Mouse (Mus musculus) urinary bladder, adult 18-20 months (tissue): ENCODE results near the gene Ihh.
A peak's percentile ranks its signal among the peaks of the same experiment; 100 is the strongest.

Source experiments
- DNase-seq, 2 experiments: peaks; one replicate each; pipeline ENCODE4 v3.0.0; 2022; ENCODE audit warnings: low spot score in 2 of 2, mixed read lengths in 2 of 2

Gene Ihh

DNA sequence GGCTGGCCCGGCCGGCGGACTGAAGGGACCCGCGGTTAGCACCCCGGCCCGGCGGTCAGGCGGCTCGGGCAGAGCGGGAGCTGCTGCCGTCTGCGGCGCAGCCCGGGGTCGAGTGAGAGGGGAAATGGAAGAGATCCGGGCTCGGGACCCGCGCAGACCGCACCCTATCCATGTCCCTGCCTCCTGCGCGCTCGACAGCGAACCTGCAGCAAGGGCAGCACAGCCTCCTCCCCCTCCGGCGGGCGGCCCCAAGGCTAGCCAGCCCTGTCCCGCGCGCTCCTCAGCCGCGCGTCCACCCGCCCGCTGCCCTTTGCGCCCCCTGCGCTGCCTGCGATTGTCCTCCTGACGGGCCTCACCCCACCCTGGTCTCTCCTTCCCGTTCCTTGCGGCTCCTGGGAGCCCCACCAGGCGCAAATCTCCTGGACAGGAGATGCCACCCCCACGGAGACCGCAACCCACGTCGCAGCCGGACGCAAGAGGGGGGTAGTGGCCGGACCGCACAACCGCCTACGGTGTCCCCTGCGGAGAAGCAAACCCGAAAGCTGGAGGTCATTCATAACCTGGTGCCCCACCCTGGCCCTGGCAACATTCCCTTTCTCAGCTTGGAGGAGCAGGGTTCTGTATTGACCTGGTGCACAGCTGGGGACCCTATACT is at the start of gene Ihh:
Gene Ihh (minus strand): TSS at position 117 of the 655 bp plus-strand sequence.
- no peak for DNase-seq

DNA sequence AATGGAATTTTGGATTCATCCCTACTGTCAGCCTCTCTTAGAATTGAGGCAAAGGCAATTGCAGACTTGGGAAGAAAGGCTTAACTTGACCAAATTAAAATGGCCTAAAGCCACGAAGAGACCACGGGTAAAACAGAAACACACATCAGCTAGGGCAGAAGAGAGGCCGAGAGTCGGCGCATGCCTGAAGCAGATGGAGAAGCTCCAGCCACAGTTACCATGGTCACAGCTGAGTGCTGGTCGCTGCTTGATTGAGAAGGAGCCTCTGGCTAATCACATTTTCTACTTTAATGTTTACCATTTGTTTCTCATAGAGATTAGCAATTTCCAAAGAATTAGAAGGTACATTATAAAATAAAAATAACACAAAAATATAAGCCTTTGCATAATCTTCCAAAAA is 49.7 kb upstream of the Ihh start:
- no peak for DNase-seq

DNA sequence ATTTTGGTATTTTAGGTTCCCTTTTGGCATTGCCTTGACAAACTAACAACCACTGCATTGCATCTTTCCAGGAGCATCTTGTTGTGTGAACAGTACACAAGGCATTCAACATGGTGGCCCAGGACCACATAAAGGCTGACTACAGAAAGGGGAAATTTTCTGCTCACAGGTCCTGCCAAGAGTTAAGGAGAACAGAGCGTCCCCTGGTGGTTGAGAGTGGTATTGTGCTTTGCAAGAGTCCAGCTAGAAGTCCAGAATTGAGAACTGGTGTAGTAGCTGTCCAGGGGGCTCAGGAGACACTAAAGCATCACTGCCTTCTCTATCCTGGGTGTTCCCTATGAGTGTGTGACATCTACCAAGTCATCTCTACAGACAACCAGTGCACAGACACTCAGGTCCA is 49.0 kb upstream of the Ihh start:
- DNase-seq, result peak; percentile 16 to 34

DNA sequence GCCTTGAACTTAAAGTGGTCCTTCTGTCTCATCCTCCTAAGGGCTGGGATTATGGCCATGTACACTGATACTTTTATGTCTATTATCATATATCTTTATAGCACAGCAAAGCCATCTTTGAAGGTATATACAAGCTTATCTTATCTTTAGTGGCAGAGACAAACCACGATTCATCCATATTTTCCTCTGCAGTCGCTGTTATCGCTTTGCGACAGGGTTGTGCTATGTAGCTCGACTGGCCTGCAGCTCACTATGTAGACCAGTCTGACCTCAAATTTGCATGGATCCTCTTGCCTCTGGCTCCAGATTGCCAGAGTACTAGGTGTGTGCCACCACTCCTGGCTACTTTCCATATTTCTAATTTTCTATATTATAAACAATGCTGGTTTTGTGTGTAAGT is 47.7 kb upstream of the Ihh start:
- no peak for DNase-seq

DNA sequence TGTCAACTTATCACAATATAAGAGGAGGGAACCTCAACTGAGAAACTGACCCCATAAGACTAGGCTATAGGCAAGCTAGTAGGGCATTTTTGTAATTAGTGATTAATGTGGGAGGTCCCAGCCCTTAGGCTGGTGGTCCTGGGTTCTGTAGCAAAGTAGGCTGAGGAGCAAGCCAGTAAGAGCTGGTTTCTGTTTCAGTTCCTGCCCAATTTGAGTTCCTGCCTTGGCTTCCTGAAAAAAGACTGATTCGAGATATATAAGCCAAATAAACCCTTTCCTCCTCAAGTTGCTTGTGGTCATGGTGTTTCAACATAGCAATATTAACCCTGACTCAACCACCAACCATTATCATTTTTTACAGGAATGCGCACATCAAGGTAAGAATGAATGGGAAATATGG is 45.8 kb upstream of the Ihh start:
- DNase-seq, result no peak

DNA sequence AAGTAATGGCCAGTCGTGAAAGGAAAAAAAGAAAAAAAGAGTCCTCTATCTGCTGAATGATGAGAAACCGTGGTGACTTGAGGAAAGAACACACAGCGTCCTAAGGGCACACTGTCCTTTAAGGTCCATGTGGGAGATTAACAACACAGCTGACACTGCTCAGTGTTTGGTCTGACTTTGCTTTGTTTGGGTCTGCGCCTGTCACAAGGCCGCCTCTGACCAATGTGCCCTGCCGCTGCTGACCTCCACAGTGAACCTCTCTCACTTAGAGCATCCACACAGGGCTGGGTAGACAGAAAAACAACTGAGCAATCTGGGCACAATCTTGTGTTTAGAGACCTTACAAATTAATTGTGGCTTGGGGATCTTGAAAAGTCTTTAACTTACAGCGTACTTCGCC is 25.5 kb upstream of the Ihh start:
- DNase-seq, result no peak

DNA sequence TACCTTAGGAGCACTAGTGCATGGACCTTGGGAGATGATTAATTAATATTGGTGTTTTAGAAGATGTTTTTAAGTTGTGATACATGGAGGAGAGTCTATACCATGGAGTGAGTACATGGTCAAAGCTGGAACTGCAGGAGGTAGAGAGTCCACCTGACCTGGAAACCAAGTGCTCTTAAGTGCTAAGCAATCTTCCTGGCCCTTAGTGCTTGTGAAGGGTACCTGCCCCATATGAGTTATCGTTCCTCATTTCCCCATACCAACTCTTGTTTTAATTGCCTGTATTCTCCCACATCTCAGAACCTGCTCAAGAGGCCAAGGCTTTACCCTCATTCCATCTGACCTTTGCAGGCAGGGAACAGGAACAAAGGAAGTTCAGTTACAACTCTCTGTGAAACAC is 24.5 kb upstream of the Ihh start:
- DNase-seq, result no peak

DNA sequence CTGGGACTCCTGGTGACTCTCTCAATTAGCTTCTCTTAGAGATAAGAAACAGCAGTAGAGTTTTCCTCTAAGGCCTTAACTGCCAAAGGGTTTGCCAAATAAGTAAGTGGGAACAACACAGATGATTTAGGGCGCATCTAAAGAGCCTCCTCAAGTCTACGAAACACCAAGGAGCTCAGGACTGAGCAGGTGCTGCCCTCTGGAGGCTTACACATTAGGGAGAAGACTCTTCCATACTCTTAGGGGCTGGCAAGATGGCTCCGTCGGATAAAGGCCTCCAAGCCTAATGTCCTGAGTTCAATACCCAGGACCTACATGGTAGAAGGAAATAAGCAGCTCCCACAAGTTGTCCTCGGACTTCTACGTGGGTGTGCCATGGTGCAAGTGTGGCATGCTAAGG is 22.1 kb upstream of the Ihh start:
- no peak for DNase-seq

DNA sequence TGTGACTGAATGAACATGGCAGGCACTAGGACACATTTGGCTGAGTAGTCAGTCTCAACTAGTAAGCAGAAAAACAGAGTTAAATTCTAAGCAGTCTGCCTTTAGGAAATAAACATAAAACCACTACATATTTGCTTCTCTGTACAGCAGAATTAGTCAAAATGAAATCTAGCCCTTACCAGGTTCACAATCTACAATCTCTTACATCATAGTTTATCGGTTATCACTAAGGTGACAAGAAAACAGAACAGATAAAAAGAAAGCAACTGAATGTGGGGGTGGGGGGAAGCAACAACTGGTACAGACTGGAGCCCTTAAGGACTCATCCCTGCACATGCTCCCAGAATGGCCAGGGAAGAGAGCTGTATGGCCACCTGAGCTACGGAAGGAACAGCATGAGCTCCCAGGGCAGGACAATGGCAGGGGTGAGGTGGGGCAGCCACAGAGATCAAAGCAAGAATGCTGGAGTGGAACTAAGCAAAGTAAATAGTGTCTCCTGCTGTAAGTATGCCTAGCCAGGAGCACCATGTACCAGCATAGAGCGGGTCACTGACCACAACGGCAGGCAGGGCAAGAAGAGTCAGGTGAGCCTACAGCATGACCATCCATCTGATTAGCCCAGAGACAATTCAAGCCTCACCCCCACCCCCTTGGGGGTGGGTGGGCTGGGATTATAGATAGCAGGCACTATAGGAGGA is 20.0 kb upstream of the Ihh start:
- DNase-seq, result no peak

DNA sequence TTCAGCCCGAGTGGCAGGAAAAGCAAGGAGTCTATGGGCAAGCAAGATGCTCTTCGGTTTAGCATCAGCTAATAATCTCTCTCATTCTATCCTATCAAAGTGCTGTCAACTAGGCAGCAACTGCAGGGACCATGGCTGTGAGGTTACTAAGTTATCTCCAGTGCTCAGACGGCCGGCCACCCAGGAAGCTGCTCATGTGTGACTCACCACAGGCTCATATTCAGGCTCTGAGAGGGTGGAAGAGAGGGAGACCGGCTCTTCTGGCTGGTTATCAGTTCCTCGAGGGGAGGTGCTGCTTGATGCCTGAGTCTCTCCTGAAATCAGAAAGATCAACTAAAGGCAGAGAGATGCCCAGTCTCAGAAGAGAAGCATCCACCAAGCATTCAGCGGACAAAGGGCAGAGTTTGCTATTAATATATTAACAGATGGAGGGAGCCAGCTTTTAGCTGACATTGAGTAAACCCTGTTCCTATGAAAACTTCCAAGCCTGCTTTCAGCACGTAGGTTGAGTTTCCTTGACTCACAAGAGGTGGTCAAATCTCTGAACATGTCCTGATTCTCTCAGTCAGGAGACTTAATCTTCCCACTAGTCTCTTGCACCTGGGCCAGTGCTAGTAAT is 16.6 kb upstream of the Ihh start:
- DNase-seq, result no peak

DNA sequence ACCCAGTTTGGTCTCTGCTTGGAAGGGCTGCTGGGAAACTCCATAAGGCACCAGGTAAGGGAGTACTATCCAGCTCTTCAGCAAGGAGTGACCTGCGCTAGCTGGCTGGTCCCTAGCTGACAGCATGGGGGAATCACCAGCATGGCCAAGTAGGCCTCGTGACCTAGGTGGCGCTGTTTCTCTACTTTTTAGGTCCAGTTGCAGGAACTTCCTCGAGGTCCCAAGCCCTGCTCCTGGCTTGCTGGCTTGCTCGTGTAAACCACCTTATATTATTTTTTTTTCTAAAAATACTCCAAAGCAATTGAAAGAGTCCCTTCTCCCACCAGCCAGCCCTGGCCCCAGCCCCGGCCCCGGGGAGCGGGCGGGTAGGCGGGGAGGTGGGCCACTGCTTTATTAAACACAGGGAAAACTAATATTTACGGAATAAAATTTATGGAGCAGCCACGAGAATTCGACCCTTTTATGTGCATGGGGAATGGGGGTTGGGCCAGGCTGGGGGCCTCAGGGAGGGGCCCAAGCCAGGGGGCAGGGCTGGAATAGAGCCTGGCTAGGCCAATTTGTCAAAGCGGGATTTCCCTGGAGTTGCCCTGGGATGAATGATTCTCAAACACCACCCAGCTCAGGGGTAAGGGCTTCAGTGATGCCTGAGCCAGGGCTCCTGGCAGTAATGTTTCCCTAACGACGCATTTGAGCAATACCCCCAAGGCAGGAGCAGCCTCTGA is 13.2 kb upstream of the Ihh start:
- peak; percentile 57 to 62 for DNase-seq

DNA sequence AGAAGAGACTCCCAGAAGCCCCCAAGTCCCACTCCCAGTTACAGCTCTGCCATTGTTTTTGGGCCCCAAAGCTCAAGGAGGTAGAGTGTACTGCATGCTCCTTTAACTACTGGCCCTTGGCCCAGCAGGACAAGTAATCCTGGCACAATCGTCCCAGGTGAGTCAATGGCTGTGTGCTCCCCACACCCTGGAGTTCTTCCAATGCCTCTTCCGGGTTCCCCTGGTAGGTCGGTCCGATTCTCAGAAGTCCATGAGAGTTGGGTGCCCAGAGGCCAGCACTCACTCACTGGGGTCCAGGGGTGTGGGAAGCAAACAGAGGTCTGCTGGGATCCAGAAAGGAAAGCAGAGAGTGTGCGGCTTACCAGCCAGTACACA is 11.4 kb upstream of the Ihh start:
- DNase-seq, result no peak

DNA sequence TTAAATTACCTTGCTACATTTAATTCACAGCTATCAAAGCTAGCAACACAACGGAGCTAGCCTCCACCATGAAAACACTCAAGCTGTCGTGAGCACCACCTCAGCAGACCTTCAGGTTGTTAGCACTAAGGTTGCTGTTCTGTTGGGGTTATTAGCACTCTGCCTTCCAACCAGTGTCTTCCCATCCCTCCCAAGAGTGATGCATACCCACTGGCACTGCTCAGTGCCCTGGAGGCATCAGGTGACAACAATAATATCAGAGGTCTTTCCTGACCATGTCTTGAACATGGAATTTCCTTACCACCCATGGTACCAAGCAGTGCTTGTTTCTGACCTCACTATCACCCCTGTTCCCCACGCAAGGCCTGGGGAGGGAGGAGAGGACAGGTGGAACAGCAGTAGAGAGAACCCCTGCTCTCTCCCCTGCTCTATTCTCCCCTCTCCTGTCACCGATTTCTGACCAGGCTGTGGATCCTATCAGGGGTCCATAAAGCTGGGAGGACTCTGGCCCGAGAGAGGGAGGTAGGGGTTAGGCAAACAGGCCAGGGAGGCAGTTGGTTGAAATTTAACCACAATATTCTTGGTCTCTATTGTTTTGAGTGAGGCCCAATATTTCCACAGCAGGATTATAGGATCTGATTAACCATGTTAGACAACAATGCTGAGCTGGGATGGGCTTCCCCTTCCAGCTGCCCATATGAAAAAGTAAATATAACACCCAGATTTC is 10.8 kb upstream of the Ihh start:
- DNase-seq, result no peak

DNA sequence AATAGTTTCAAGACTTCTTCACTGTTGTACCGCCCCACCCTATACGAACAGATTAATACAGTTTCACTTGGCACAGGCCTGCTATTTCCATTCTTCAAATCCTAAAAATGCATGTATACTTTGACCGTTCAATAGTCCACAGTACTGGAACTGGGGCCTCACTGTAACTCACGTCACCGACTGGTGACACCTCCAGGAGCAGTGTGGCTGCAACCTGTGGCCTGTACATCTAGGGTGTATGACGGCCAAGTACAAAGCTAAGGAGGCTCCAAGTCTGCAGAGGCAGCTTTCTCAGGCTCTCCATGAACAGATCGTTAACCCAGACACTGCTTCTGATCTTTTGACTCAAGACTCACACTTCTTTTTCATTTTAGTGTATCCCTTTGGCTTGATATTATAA is 10.2 kb upstream of the Ihh start:
- no peak for DNase-seq

DNA sequence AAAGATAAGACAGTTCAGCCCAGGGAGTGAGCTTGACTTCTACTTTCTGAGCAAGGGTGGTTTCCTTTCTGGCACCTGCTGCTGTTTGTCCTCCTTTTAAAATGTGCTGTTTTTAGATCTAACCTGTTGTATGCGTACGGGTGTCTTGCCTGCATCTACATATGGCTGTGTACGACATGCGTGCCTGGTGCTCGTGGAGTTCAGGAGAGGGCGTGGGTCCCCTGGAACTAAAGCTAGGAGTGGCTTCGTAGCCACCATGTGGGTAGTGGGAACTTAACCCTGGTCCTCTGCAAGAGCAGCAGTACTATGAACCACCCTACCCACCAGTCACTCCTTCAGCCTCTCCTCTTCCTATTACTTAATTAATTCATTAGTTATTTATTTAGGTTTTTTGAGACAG is 8.6 kb upstream of the Ihh start:
- no peak for DNase-seq

DNA sequence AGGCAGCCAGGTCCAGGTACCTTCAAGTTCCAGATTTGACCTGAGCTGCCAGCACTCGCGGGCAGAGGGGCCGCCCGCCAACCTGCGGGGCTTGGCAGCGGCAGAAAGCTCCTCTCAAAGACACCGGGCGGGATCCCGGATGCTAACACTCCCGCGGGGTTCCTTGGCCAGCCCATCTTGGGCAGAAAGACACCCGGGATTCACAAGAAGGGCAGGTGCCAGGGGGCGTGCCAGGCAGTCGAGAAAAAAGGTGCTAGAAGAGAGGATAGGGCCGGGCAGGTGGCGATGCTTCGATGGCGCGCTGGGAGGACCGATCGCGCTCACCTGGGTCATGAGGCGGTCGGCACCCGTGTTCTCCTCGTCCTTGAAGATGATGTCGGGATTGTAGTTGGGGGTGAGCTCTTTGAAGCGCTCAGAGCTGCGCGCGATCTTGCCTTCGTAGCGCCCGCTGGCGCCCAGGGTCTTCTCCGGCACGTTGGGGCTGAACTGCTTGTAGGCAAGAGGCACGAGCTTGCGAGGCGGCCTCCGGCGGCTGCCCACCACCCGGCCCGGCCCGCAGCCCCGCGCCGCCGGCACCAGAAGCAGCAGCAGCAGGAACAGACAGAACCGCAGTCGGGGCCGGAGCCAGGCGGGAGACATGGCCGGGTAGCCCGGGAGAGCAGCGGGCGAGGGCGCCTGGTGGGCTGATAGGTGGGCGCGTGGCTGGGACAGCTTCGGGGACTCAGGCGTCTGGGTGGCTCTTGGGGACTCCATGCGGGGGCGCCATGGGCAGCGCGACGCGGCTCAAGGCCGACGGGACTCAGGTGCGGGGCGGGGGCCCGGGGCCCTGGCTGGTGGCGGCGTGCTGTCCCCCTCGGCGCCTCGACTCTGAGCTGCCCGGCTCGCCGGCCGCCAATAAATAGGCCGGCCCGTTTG is 639 bp downstream of the Ihh start:
- DNase-seq, result no peak

DNA sequence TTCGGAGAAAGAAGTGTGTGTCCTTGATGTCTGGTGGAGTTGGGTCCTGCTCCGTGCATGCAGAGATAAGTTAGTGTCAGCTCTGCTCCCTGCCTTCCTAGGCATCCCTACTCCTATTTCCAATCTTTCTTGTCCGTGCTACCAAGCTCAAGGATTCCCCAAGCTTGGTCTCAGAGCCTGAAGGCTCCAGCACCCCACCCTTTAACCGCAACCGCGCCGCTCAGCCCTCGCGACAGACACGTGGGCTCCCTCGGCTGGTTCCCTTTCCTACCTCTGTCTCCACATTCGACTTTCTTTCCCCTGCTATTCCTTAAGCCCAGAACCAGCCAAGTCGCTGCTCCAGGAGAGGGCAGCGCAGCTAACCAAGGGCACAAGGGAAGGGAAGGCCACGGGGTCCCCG is 1.4 kb downstream of the Ihh start:
- DNase-seq, result no peak

DNA sequence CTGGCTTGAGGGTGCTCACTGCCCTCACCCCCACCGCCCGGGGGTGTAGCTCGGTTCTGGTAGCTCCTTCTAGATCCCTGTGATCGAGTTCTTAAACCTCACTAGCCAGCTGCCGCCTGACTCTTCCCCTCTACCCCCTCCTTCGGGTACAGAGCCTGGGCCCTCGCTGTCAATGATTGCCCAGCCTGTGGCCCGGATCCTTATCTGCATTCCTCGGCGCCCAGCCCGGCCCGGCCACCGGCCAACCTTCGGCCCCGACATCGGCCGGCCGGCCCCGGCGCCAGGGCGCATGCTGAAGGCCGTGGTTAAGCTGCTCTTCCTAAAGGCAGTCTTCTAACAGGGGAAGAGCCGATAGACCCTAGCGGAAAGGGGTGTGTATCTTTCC is 1.8 kb downstream of the Ihh start:
- DNase-seq, result peak in 1 of 2 experiments; percentile 50

DNA sequence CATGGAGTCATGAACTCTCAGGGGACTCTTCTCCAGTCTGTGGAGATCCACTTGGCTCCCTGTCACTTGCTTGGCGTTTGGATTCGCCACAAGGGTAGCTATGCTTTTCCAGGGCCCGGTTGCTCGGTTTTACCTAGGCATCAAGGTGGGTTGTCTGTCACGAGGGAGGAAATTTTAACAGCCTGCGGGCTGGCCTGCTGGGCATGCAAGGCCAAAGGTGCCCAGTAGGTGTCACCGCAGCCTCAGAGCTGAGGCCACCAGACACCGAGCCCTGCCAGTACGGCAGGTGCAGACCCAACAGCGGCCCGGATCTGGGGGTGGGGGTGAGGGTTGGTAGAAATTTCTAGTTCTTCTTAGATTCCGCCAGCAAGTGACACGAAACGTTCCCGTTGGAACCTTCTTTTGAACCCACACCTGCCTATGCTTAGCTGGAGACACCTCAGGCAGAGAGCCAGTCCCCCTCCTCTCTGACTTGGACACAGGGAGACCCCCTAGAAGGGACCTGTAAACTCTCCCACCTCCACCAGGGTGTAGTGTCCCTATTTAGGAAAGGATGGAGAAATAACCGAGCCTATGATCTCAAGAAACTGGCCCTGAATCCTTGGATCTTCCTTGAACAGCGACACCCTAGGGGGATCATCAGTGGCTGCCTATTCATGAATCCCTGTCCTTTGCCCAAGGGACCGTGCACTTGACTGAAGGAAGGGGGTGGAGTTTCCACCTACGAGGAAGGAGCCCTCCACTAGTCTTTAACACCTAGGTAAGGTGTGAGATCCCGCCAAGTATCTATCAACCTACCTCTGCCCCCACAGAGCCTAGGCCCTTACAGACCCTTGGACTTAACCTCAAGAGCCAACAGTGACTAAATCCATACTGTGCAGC is 2.4 kb downstream of the Ihh start:
- DNase-seq, result peak; percentile 28 to 79
